Mouse (Mus musculus) embryonic fibroblast, embryonic 13.5 days (primary cell): ENCODE measurements around the gene Ndufa3. TPM values are rescaled to one million over a fixed set of nuclear protein-coding genes. Genes with fewer than 3 reads are reported as not detected.
A peak's percentile ranks its signal among the peaks of the same experiment; 100 is the strongest.

Experiments
- H3K27ac ChIP-seq: 2 replicates; pipeline ENCODE4 v1.5.1; 2012; ENCODE audit warnings: low read length, control low read depth, inconsistent platforms; ENCODE audit not compliant: insufficient read depth
- H3K4me1 ChIP-seq: 2 replicates; pipeline ENCODE4 v1.6.1; 2011; ENCODE audit warnings: low read length; ENCODE audit not compliant: control insufficient read depth, insufficient read depth
- H3K4me3 ChIP-seq: 2 replicates; pipeline ENCODE4 v1.5.1; 2011; ENCODE audit warnings: mild to moderate bottlenecking, control low read depth, low read length; ENCODE audit not compliant: insufficient read depth
- CTCF ChIP-seq: IDR thresholded peaks from 2 replicates; pipeline ENCODE4 v1.5.1; 2011; ENCODE audit warnings: mild to moderate bottlenecking, control low read depth, low read length, moderate library complexity, borderline replicate concordance; ENCODE audit not compliant: insufficient read depth
- POLR2A ChIP-seq: IDR thresholded peaks from 2 replicates; pipeline ENCODE4 v1.6.1; 2011; ENCODE audit warnings: low read depth, mild to moderate bottlenecking, control low read depth, low read length, moderate library complexity
- polyA plus RNA-seq: library from polyadenylated mRNA; stranded (reverse); fragments of >200 nt; gene quantifications from 2 replicates; pipeline ENCODE4 v1.2.4, GENCODE M21; 2011; ENCODE audit warnings: low read depth; ENCODE audit not compliant: missing spikeins, insufficient read length

Ndufa3 gene
- polyA plus RNA-seq, 1 experiment, result 386 TPM

DNA sequence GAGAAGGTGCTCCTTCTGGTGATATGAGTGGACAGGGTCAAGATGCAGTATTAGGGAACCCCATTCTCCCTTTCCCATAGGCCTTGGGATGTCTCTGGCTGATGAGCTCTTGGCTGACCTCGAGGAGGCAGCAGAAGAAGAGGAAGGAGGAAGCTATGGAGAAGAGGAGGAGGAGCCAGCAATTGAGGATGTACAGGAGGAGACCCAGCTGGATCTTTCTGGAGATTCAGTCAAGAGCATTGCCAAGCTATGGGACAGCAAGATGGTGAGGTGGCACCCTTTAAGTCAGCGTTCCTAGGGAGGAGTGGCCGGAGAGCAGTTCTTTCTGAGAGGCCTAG, 13.3 kb downstream of the Ndufa3 start:
- TF ChIP-seq CTCF (no peak), POLR2A (no peak)
- H3K4me3 ChIP-seq, result peak overlapping the region; percentile 64
- no peak overlapping the region for H3K27ac ChIP-seq
- H3K4me1 ChIP-seq, result peaks cover 8% of the 10 kb centered on the region; the same call in 1 of the 2 replicates

DNA sequence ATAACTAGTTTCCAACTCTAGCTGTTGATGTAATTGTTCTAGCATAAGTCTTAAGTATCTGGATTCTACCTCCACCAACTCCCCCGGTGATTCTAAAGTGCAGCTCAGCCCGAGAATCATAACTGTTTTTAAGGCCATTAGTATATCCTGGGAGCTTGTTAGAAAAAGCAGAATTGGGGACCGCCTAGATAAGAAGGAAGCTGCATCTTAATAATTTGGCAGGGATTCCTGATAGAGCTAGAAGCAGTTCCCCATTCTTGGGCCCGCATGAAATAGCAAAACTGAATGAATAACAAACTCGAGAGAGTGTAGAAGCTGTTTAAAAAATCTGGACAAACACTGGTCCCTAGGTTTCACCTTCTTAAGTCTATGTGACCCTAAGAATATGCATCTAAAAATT, 26.2 kb downstream of the Ndufa3 start:
- TF ChIP-seq POLR2A (no peak), CTCF (no peak)
- Histone ChIP-seq H3K27ac (no peak overlapping the region), H3K4me1 (peaks cover 12% of the 10 kb centered on the region), H3K4me3 (no peak overlapping the region)

DNA sequence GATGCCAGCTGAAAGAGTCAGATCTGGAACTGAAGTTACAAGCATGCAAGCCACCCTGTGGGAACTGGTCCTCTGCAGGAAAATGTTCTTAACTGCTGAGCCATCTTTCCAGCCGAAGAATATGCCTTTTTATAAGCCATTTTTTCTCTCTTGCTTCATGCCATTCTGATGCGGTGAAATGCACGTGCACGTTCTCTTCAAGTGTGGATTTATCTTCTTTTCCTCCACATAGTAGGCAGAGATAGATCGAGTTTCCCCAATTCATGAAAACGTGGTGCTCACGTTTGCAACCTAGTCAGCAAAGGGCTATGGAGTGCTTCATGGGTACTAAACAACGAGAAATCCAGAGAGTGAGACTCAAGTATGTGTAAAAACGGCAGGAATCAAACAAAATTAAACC, 26.7 kb downstream of the Ndufa3 start:
- Histone ChIP-seq H3K27ac (no peak overlapping the region), H3K4me1 (peaks cover 14% of the 10 kb centered on the region), H3K4me3 (peak overlapping the region; percentile 44)
- TF ChIP-seq CTCF (no peak), POLR2A (no peak)

DNA sequence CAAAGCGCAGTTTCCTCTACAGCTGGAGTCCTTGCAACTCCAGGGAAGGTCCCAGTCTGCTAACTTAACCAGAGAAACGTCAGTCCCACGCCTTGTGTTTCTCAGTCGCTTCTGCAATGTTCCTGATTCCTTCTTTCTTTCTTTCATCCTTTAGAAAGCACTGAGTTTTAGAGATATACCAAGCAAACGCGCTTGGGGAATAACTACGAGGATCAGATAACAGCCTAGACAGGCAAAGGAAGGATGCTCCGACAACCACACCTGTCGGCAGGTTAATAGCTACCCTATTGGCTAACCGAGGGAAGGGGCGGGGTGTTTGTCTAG, 27.1 kb downstream of the Ndufa3 start:
- TF ChIP-seq CTCF, result no peak
- TF ChIP-seq POLR2A, result no peak
- Histone ChIP-seq H3K4me1 (peaks cover 14% of the 10 kb centered on the region), H3K4me3 (peak overlapping the region; percentile 44), H3K27ac (no peak overlapping the region)

DNA sequence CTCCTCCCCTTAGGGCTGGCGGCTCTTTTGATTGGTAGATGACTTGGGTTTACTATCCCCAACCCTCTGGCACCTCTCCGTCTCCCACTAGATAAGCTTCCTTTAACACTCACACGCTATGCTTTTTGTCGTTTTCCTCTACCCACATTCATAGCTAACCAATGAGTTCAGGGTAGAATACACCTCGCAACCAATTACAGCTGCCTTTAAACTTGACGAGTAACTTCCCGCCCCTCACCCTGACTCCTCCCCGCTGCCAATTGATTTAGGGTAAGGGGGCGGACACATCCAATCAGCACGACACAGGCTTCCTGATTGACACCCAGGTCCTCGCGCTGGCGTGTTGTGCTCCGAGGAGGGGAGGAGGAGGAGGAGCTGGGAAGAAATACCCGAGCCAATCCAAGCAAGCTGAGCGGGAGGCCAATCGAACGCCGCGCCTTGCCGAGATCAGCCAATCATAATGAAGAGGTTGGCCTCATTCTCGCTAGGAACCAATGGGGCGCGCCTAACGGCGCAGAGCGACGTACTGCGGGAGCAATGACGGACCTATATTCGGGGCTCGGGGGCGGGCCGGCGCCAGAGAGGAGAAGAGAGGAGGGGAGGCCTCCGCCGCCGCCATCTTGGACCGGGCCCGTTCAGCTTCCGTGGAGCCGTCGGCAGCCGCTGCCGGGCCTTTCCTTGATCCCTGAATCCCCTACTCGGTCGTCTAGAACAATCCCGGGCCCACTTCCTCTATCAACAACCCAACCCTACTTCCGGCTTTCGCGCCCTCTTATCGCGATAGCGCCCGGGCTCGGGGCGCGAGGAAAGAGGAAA, 27.7 kb downstream of the Ndufa3 start, which contains the start of gene Cnot3:
TSS of gene Cnot3 (plus strand) at position 597 of the 816 bp plus-strand sequence.
- H3K4me3 ChIP-seq, result peak within 1 kb of the TSS; percentile 58
- H3K27ac ChIP-seq, result peak within 1 kb of the TSS; percentile 94
- no peak for TF ChIP-seq CTCF
- peak; percentile 62 for TF ChIP-seq POLR2A

DNA sequence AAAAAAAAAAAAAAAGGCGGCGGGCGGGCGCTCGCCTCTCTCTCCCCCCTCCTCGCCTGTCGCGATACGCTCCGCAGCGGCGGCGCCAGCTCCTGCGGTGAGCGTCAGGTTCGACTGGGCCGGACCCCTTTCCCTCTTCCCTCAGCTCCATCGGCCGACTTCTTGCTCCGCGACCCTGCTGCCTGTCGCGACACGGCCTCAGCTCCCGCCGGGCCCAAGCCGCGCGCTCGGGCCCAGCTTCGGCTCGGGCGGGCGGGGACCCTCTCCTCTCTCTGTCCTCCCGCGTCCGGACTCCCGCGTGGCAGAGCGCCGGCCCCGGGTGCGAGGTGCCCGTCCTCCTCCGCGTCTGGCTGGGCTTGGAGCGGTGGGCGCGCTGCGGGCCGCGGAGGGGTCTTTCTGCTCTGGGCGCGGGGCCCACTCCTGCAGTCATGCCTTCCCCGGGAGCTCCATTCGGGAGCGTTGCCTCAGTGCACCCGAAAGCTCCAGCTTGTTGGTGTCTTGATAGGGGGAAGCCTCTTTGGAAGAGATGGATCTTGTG, 28.4 kb downstream of the Ndufa3 start:
- Histone ChIP-seq H3K4me1 (peaks cover 14% of the 10 kb centered on the region), H3K4me3 (peak overlapping the region; percentile 58), H3K27ac (peak overlapping the region; percentile 94)
- TF ChIP-seq POLR2A (no peak; the same call in 1 of the 2 replicates), CTCF (no peak)

More for the DNA sequence above, 27.7 kb downstream of the Ndufa3 start, which contains the start of gene Cnot3:
- peaks cover 14% of the 10 kb centered on the region for H3K4me1 ChIP-seq

DNA sequence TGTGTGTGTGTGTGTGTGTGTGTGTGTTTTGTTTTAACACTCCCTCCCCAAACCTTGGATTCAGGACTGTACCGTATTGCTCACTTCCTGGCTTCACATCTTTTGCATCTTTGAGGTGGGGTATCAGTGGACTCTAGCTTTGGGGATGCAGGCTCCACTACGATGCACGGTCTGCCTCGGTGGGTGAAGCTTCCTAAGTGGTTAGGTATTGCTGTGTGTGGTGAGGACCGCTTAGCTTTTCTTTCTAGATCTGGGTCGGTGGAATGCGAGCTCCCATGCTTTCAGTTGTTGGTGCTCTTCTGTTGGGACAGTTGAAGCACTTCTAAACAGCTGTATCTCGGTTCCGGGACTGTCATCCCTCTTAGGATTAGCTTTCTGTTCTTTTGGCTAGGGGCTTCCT, 29.0 kb downstream of the Ndufa3 start:
- TF ChIP-seq CTCF (no peak), POLR2A (0 out of 2 replicates have a peak, but pooled peaks have one; percentile 41)
- Histone ChIP-seq H3K4me3 (peak overlapping the region; percentile 58), H3K27ac (no peak overlapping the region; the same call in 1 of the 2 replicates), H3K4me1 (peaks cover 14% of the 10 kb centered on the region)

DNA sequence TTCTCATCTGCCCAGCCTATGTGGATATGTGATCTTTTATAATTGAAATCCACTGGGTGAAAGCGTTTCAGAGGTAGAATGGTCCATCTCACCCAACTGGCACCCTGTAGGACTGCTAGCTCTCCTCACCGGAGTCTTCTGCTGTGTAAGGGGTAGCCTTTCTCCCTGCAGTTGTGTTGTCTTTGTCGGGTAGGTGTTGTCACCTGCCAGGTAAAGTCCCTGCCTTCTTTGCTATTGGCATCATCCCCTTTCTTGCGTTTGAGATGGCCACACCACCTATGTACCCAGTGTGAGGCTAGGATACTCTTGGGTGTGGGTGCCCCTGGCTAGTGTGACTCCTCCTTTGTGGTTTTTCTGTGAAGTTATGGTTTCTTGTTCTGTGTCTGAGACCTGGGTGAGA, 29.5 kb downstream of the Ndufa3 start:
- no peak for TF ChIP-seq POLR2A
- TF ChIP-seq CTCF, result no peak
- Histone ChIP-seq H3K4me3 (peak overlapping the region; percentile 58), H3K27ac (no peak overlapping the region), H3K4me1 (peaks cover 14% of the 10 kb centered on the region)

DNA sequence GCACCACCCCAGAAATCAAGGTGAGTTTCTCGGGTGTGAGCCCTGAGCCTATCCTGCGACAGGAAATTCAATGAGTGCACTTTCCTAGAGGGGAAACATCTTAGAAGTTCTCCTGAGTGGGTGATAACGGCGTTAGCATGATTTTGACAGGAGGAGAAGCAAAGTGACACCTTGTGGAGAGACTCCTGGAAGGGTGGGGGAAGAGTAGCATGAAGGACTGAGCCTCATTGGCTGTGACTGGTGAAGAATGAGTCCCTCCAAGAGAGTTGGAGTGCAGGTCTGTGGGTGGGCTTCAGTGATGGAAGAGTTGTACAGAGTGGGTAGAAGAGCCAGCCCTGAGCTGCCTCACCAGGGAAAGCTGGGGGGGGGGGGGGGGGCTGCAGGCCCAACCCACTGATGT, 39.8 kb downstream of the Ndufa3 start:
- Histone ChIP-seq H3K27ac (no peak overlapping the region), H3K4me1 (no peaks in the 10 kb centered on the region), H3K4me3 (no peak overlapping the region)
- no peak for TF ChIP-seq POLR2A

DNA sequence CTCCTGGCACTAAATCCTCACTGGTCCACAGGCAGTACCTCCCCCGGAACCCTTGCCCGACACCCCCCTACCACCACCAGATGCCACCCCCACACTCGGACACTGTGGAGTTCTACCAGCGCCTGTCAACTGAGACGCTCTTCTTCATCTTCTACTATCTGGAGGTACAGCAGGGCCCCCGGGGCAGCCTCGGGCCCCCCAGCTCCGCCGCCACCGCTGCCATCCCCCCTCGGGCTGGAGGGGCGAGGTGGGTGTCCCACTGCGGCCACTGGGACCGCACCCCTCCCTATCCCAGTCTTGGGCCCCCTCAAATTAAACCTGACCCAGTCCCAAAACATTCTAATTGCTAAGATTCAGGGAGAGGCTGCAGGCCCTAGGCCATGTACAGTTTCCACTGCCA, 41.4 kb downstream of the Ndufa3 start:
- no peak for TF ChIP-seq POLR2A
- no peak for TF ChIP-seq CTCF
- no peak overlapping the region for H3K27ac ChIP-seq
- peaks cover 2% of the 10 kb centered on the region; the same call in 1 of the 2 replicates for H3K4me1 ChIP-seq
- no peak overlapping the region for H3K4me3 ChIP-seq
